Mouse (Mus musculus) ES-Bruce4 (cell line): ENCODE results near the gene Cep70. TPM values are rescaled to one million over a fixed set of nuclear protein-coding genes. Genes with fewer than 3 reads are reported as not detected.

Source experiments
- H3K27ac ChIP-seq: 2 replicates; pipeline ENCODE4 v1.5.1; 2012; ENCODE audit warnings: low read length, inconsistent platforms; ENCODE audit not compliant: insufficient read depth
- H3K27me3 ChIP-seq: 2 replicates; pipeline ENCODE4 v1.6.1; 2012; ENCODE audit warnings: mild to moderate bottlenecking, low read length, inconsistent platforms; ENCODE audit not compliant: control insufficient read depth, poor library complexity, insufficient read depth, severe bottlenecking
- H3K36me3 ChIP-seq: 2 replicates; pipeline ENCODE4 v1.6.1; 2012; ENCODE audit warnings: inconsistent platforms, mild to moderate bottlenecking, low read length, moderate library complexity; ENCODE audit not compliant: control insufficient read depth, poor library complexity, insufficient read depth, severe bottlenecking
- H3K4me1 ChIP-seq: one replicate; pipeline ENCODE4 v1.8.1; 2011; ENCODE audit warnings: low read length; ENCODE audit not compliant: control insufficient read depth, insufficient read depth
- H3K4me3 ChIP-seq: 2 replicates; pipeline ENCODE4 v1.5.1; 2011; ENCODE audit warnings: low read depth, mild to moderate bottlenecking, low read length
- H3K9ac ChIP-seq: 2 replicates; pipeline ENCODE4 v1.6.1; 2012; ENCODE audit warnings: low read depth, mild to moderate bottlenecking, inconsistent platforms; ENCODE audit not compliant: poor library complexity, severe bottlenecking
- H3K9me3 ChIP-seq: replicated peaks from 2 replicates; pipeline ENCODE4 v1.6.1; 2012; ENCODE audit warnings: mild to moderate bottlenecking, low read length, inconsistent platforms; ENCODE audit not compliant: control insufficient read depth, poor library complexity, insufficient read depth, severe bottlenecking
- CTCF ChIP-seq: IDR thresholded peaks from one replicate; pipeline ENCODE4 v1.8.1; 2011; ENCODE audit warnings: low read depth, low read length
- EP300 ChIP-seq: IDR thresholded peaks from 2 replicates; pipeline ENCODE4 v1.6.1; 2011; ENCODE audit warnings: low read depth, low read length; ENCODE audit not compliant: insufficient read depth
- POLR2A ChIP-seq: IDR thresholded peaks from one replicate; pipeline ENCODE4 v1.8.1; 2011; ENCODE audit warnings: low read length; ENCODE audit not compliant: insufficient read depth
- polyA plus RNA-seq: library from polyadenylated mRNA; stranded (reverse); fragments of >200 nt; gene quantifications from 2 replicates; pipeline ENCODE4 v1.2.4, GENCODE M21; 2011; ENCODE audit warnings: low read depth; ENCODE audit not compliant: missing spikeins, insufficient read depth, insufficient read length

The Cep70 gene
- 51.6 and 51.7 TPM in 2 replicates for polyA plus RNA-seq

GRCm38 (mm10) chr9:99243190-99243894, at the start of gene Cep70:
Gene Cep70, plus strand, starts transcription at chr9:99243367.
- no peak; the same call in 1 of the 2 replicates for TF ChIP-seq EP300
- no peak for TF ChIP-seq CTCF
- no peak for TF ChIP-seq POLR2A
- Histone ChIP-seq H3K27me3 (no peaks in the 10 kb centered on the region), H3K36me3 (peaks cover 6% of the 10 kb centered on the region; the same call in 1 of the 2 replicates), H3K4me1 (no peaks in the 10 kb centered on the region), H3K27ac (peak within 1 kb of the TSS; percentile 5; the same call in 1 of the 2 replicates), H3K9me3 (peaks cover 4% of the 10 kb centered on the region; the same call in 1 of the 2 replicates), H3K9ac (peak within 1 kb of the TSS; percentile 25), H3K4me3 (peak within 1 kb of the TSS; percentile 90)

GRCm38 (mm10) chr9:99212643-99213042, 30.5 kb upstream of the Cep70 start:
- no peak overlapping the region for H3K4me3 ChIP-seq
- no peak for TF ChIP-seq EP300
- no peak for TF ChIP-seq POLR2A
- TF ChIP-seq CTCF, result no peak
- no peaks in the 10 kb centered on the region for H3K27me3 ChIP-seq
- H3K4me1 ChIP-seq, result no peaks in the 10 kb centered on the region
- no peaks in the 10 kb centered on the region for H3K36me3 ChIP-seq
- no peaks in the 10 kb centered on the region for H3K9me3 ChIP-seq
- no peak overlapping the region for H3K9ac ChIP-seq
- no peak overlapping the region for H3K27ac ChIP-seq

GRCm38 (mm10) chr9:99216182-99216581, 27.0 kb upstream of the Cep70 start:
- no peak for TF ChIP-seq CTCF
- TF ChIP-seq POLR2A, result no peak
- no peak for TF ChIP-seq EP300
- Histone ChIP-seq H3K36me3 (no peaks in the 10 kb centered on the region), H3K9me3 (no peaks in the 10 kb centered on the region), H3K4me3 (no peak overlapping the region), H3K27me3 (no peaks in the 10 kb centered on the region), H3K9ac (no peak overlapping the region), H3K4me1 (no peaks in the 10 kb centered on the region), H3K27ac (no peak overlapping the region)

- no peak overlapping the region for H3K4me3 ChIP-seq
- no peaks in the 10 kb centered on the region for H3K36me3 ChIP-seq
- TF ChIP-seq CTCF, result no peak
- TF ChIP-seq EP300, result peak; percentile 53; the same call in 1 of the 2 replicates
- H3K9me3 ChIP-seq, result no peaks in the 10 kb centered on the region
- H3K27me3 ChIP-seq, result no peaks in the 10 kb centered on the region
- no peaks in the 10 kb centered on the region for H3K4me1 ChIP-seq
- H3K27ac ChIP-seq, result no peak overlapping the region
- H3K9ac ChIP-seq, result no peak overlapping the region
Observed at GRCm38 (mm10) chr9:99217999-99218719, 25.0 kb upstream of the Cep70 start.

- Histone ChIP-seq H3K9me3 (no peaks in the 10 kb centered on the region), H3K27me3 (no peaks in the 10 kb centered on the region), H3K27ac (no peak overlapping the region), H3K9ac (no peak overlapping the region), H3K4me1 (no peaks in the 10 kb centered on the region), H3K4me3 (no peak overlapping the region), H3K36me3 (no peaks in the 10 kb centered on the region)
- TF ChIP-seq EP300, result no peak
- TF ChIP-seq POLR2A, result no peak
- no peak for TF ChIP-seq CTCF
Observed at GRCm38 (mm10) chr9:99221636-99222035, 21.5 kb upstream of the Cep70 start.

GRCm38 (mm10) chr9:99224583-99224982, 18.6 kb upstream of the Cep70 start:
- no peak overlapping the region for H3K4me3 ChIP-seq

More at GRCm38 (mm10) chr9:99224583-99224982, 18.6 kb upstream of the Cep70 start:
- H3K9ac ChIP-seq, result no peak overlapping the region
- no peaks in the 10 kb centered on the region for H3K27me3 ChIP-seq
- H3K4me1 ChIP-seq, result no peaks in the 10 kb centered on the region
- H3K9me3 ChIP-seq, result no peaks in the 10 kb centered on the region
- H3K27ac ChIP-seq, result no peak overlapping the region
- H3K36me3 ChIP-seq, result no peaks in the 10 kb centered on the region
- TF ChIP-seq POLR2A (no peak), CTCF (no peak), EP300 (no peak)
